Mouse (Mus musculus) hindbrain, embryonic 15.5 days (tissue): Measurements from ENCODE around the gene Hps4. TPM values are rescaled to one million over a fixed set of nuclear protein-coding genes. Genes with fewer than 3 reads are reported as not detected.

Experiments
- ATAC-seq: fragments of 200-750 bp; cut with Nextera tagmentation; 2 replicates; pipeline ENCODE4 v1.8.0; 2017; ENCODE audit warnings: low read depth, moderate number of reproducible peaks, moderate TSS enrichment; ENCODE audit not compliant: low FRiP score
- H3K27ac ChIP-seq: fragments of 300-500 bp; sonication (generic); replicated peaks from 2 replicates; pipeline ENCODE4 v1.5.1; 2015; ENCODE audit warnings: mild to moderate bottlenecking, inconsistent platforms
- H3K27me3 ChIP-seq: fragments of 300-500 bp; sonication (generic); 2 replicates; pipeline ENCODE4 v1.6.1; 2015; ENCODE audit warnings: control low read depth, inconsistent platforms
- H3K36me3 ChIP-seq: fragments of 300-500 bp; sonication (generic); 2 replicates; pipeline ENCODE4 v1.6.1; 2015; ENCODE audit warnings: control low read depth, inconsistent platforms
- H3K4me1 ChIP-seq: fragments of 300-500 bp; sonication (generic); replicated peaks from 2 replicates; pipeline ENCODE4 v1.6.1; 2015; ENCODE audit warnings: control low read depth, inconsistent platforms
- H3K4me2 ChIP-seq: fragments of 300-500 bp; sonication (generic); 2 replicates; pipeline ENCODE4 v1.6.1; 2015; ENCODE audit warnings: moderate library complexity, mild to moderate bottlenecking, inconsistent platforms
- H3K4me3 ChIP-seq: fragments of 300-500 bp; sonication (generic); 2 replicates; pipeline ENCODE4 v1.5.1; 2015; ENCODE audit warnings: mild to moderate bottlenecking, inconsistent platforms
- H3K9ac ChIP-seq: fragments of 300-500 bp; sonication (generic); 2 replicates; pipeline ENCODE4 v1.6.1; 2015; ENCODE audit warnings: inconsistent platforms
- H3K9me3 ChIP-seq: fragments of 300-500 bp; sonication (generic); 2 replicates; pipeline ENCODE4 v1.6.1; 2016; ENCODE audit warnings: control low read depth, inconsistent platforms
- WGBS: fragments of 180-500 bp; shearing (Covaris S2); methylation state at CpG from one replicate; pipeline ENCODE4 v1.1.7; 2015; 5-methylcytosine and 5-hydroxymethylcytosine counted together
- polyA plus RNA-seq: library from polyadenylated mRNA; unstranded; fragments of >200 nt; fragmentation: Nextera tagmentation; extraction: Ambion mirVana; gene quantifications from 2 replicates; pipeline ENCODE4 v1.2.1, GENCODE M21; 2015

Gene Hps4
- polyA plus RNA-seq, 1 experiment from 2014 or later: 42.0 TPM

- 94% methylated on average over 6 of the region's 6 CpGs for WGBS
- no peak overlapping the region for H3K4me3 ChIP-seq
- no peaks in the 10 kb centered on the region for H3K4me1 ChIP-seq
- H3K27ac ChIP-seq: no peak overlapping the region
- H3K9me3 ChIP-seq: no peaks in the 10 kb centered on the region
- no peak for ATAC-seq
- H3K9ac ChIP-seq: no peak overlapping the region
- no peak overlapping the region for H3K4me2 ChIP-seq
- peaks cover 23% of the 10 kb centered on the region for H3K36me3 ChIP-seq
- H3K27me3 ChIP-seq: no peaks in the 10 kb centered on the region
Observed at GRCm38 (mm10) chr5:112355493-112355892, 12.6 kb downstream of the Hps4 start.

- H3K4me2 ChIP-seq: no peak within 1 kb of the TSS
- H3K4me3 ChIP-seq: no peak within 1 kb of the TSS
- no peaks in the 10 kb centered on the region for H3K9me3 ChIP-seq
- no peaks in the 10 kb centered on the region for H3K27me3 ChIP-seq
- no peak within 1 kb of the TSS for H3K27ac ChIP-seq
- no peaks in the 10 kb centered on the region for H3K4me1 ChIP-seq
- 63% methylated on average over 13 of the region's 13 CpGs for WGBS
- H3K36me3 ChIP-seq: peaks cover 20% of the 10 kb centered on the region
- no peak for ATAC-seq
- no peak within 1 kb of the TSS for H3K9ac ChIP-seq
Observed at GRCm38 (mm10) chr5:112355910-112356309, 13.0 kb downstream of the Hps4 start, which contains the start of gene Gm6583. TSS of gene Gm6583 (minus strand) at chr5:112356033.

DNA sequence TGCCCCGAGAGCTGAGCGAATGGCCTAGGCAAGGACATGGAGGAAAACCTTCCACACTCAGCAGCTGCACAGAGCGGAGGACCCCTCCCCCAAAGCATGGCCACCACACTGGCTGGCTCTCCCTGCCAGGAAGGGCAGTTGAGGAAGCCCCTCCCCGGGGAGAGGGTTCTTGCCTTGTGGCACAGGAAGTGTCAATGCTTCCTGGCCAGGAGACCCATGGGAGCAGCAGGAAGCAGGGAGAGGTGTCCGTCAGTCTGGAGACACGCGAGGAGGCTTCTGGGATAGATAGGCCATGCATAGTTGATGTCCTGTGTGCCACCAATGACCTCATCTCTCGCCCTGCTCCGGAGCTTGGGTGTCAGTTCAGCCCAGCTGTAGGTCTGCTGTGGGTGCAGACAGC, 13.4 kb downstream of the Hps4 start:
- WGBS: 94% methylated on average over 9 of the region's 9 CpGs
- Histone ChIP-seq H3K27me3 (no peaks in the 10 kb centered on the region), H3K9me3 (no peaks in the 10 kb centered on the region), H3K4me3 (no peak overlapping the region), H3K36me3 (peaks cover 18% of the 10 kb centered on the region), H3K4me1 (no peaks in the 10 kb centered on the region), H3K4me2 (no peak overlapping the region), H3K27ac (no peak overlapping the region), H3K9ac (no peak overlapping the region)
- ATAC-seq: no peak

GRCm38 (mm10) chr5:112359520-112359919, 16.6 kb downstream of the Hps4 start:
- Histone ChIP-seq H3K4me3 (no peak overlapping the region), H3K27ac (no peak overlapping the region), H3K9ac (no peak overlapping the region), H3K27me3 (no peaks in the 10 kb centered on the region), H3K4me1 (no peaks in the 10 kb centered on the region), H3K36me3 (peaks cover 32% of the 10 kb centered on the region), H3K9me3 (no peaks in the 10 kb centered on the region), H3K4me2 (no peak overlapping the region)
- ATAC-seq: no peak
- 96% methylated on average over 4 of the region's 4 CpGs for WGBS

DNA sequence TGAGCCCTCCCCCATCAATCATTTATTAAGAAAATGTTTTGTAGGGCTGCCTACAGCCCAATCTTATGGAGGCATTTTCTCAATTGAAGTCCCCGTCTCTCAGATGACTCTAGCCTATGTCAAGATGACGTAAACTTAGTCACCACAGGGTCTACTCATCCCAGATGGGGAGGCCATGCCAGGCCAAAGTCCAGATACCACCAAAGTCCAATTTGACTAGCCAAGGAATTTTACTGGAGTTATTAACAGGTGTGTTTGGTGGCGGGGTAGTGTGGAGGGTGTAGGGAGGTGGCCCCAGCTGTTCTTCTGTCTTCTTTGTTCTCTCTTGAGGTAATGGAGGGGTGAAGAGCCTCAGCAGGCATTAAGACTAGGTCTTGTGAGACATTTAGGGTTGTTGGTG, 17.2 kb downstream of the Hps4 start:
- ATAC-seq: no peak

DNA sequence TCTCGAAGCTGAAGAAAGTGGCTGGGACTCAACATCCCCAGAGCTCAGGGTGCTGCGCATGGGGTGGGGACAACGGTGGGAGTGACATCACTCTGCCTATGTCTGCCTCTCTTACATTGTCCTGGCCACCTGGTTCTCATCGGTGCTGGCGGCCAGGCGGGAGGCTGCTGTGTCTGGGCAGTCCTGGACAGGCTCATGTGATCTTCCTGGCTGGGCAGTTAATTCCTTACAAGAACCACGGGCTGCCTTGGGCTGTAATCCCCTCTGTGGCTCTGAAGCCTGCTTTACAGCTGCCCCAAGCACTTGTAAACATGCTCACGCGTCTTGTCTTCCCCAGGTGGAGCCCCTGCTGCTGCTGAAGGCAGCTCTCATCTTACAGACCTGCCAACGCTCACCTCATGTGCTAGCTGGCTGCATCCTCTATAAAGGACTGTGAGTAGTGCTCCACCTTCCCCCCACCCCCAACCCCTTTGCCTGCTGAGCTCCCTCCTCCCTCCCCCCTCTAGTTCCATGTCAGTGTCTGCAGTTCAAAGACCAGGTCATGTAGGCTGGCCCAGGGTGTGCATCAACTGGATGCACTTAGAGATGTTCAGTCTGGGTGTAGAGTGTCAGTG, 21.4 kb downstream of the Hps4 start:
- Histone ChIP-seq H3K9ac (no peak overlapping the region), H3K27ac (no peak overlapping the region), H3K4me3 (no peak overlapping the region), H3K4me2 (no peak overlapping the region), H3K36me3 (peaks cover 35% of the 10 kb centered on the region; the same call in 1 of the 2 replicates), H3K27me3 (no peaks in the 10 kb centered on the region), H3K4me1 (peaks cover 8% of the 10 kb centered on the region; the same call in 1 of the 2 replicates), H3K9me3 (no peaks in the 10 kb centered on the region)
- WGBS: 75% methylated on average over 10 of the region's 10 CpGs
- no peak for ATAC-seq

More for the DNA sequence above, 17.2 kb downstream of the Hps4 start:
- Histone ChIP-seq H3K4me3 (no peak overlapping the region), H3K4me2 (no peak overlapping the region), H3K36me3 (peaks cover 32% of the 10 kb centered on the region), H3K27ac (no peak overlapping the region), H3K9ac (no peak overlapping the region), H3K4me1 (no peaks in the 10 kb centered on the region), H3K9me3 (no peaks in the 10 kb centered on the region), H3K27me3 (no peaks in the 10 kb centered on the region)
- 98% methylated on average over 3 of the region's 3 CpGs for WGBS

DNA sequence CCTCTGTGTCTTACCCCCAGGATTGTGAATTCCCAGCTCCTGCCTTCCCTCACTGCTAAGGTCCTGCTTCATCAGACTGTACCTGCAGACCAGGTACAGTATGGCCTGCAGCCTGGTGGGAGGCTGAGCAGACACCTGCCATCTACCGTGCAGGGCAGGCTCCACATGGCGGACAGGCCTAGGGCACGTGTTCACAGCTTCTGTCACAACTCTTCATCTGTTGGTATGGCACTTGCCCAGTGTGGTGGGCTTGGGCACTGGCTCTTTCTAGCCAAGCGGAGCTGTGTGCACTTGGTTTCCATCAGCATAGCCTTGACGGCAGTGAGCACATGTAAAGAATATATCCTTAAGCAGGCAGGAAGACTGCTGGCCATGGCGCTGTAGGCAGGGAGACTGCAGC, 24.0 kb downstream of the Hps4 start:
- Histone ChIP-seq H3K27me3 (no peaks in the 10 kb centered on the region), H3K9ac (no peak overlapping the region), H3K36me3 (peaks cover 40% of the 10 kb centered on the region), H3K27ac (no peak overlapping the region), H3K4me3 (no peak overlapping the region), H3K4me1 (peaks cover 34% of the 10 kb centered on the region), H3K9me3 (no peaks in the 10 kb centered on the region), H3K4me2 (no peak overlapping the region)
- no peak for ATAC-seq
- WGBS: 98% methylated on average over 6 of the region's 6 CpGs

GRCm38 (mm10) chr5:112367338-112367737, 24.5 kb downstream of the Hps4 start:
- no peak overlapping the region for H3K9ac ChIP-seq
- no peak overlapping the region for H3K27ac ChIP-seq
- H3K4me3 ChIP-seq: no peak overlapping the region
- WGBS: 84% methylated on average over 4 of the region's 4 CpGs
- peaks cover 39% of the 10 kb centered on the region for H3K4me1 ChIP-seq
- no peak for ATAC-seq
- H3K4me2 ChIP-seq: no peak overlapping the region
- H3K27me3 ChIP-seq: no peaks in the 10 kb centered on the region
- no peaks in the 10 kb centered on the region for H3K9me3 ChIP-seq
- H3K36me3 ChIP-seq: peaks cover 35% of the 10 kb centered on the region

DNA sequence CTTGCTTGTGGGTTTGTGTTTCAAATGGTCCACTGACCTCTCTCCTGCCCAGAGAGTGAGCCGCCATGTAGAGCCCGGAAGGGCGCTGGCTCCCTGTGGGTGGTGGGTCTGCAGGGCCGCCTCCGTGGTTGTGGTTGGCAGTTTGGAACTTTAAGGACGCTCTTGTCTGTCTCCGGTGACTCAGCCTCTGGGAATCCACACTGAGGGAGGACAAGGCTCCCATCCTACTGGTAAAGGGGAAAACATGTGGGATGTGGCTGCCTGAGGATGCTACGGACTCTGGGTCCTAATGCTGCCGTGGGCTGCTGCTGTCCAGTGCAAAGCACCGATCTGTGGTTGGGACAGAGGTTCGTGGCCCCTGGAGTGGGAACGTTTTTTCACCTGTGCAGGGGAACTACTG, 25.0 kb downstream of the Hps4 start:
- peaks cover 45% of the 10 kb centered on the region for H3K4me1 ChIP-seq
- no peaks in the 10 kb centered on the region for H3K9me3 ChIP-seq
- WGBS: 87% methylated on average over 12 of the region's 12 CpGs
- no peak overlapping the region for H3K4me2 ChIP-seq
- H3K36me3 ChIP-seq: peaks cover 35% of the 10 kb centered on the region
- no peak overlapping the region for H3K4me3 ChIP-seq
- 0 out of 2 replicates have a peak overlapping the region, but pooled peaks have one; percentile 17 for H3K27ac ChIP-seq
- ATAC-seq: no peak
- no peak overlapping the region for H3K9ac ChIP-seq
- H3K27me3 ChIP-seq: no peaks in the 10 kb centered on the region

DNA sequence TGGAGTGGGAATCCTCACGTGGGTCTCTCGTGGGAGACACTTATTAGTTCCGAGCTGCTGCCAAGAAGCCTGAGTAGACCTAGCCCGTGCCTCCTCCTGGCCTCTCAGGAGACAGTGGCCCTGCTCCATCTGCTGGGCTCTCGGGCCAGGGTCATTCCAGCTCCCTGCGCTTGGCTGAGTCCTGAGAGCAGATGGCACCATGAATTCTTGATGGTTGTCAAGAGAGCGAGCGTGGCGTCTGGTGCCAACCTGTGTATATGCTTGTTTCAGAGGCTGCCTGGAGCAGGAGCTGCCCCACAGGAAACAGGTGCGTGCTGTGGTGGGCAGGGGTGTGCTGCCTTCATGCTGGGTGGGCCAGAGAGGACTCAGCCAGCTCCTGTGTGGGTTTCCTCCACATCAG, 25.8 kb downstream of the Hps4 start:
- Histone ChIP-seq H3K27me3 (no peaks in the 10 kb centered on the region), H3K4me3 (no peak overlapping the region), H3K27ac (peak overlapping the region; percentile 57), H3K9ac (no peak overlapping the region), H3K4me2 (no peak overlapping the region), H3K9me3 (no peaks in the 10 kb centered on the region), H3K36me3 (peaks cover 31% of the 10 kb centered on the region), H3K4me1 (peaks cover 50% of the 10 kb centered on the region)
- ATAC-seq: no peak
- WGBS: 57% methylated on average over 10 of the region's 10 CpGs

GRCm38 (mm10) chr5:112369326-112369725, 26.4 kb downstream of the Hps4 start:
- ATAC-seq: no peak
- Histone ChIP-seq H3K27me3 (no peaks in the 10 kb centered on the region), H3K4me1 (peaks cover 50% of the 10 kb centered on the region), H3K4me3 (no peak overlapping the region), H3K27ac (peak overlapping the region; percentile 57), H3K36me3 (peaks cover 24% of the 10 kb centered on the region), H3K4me2 (no peak overlapping the region), H3K9me3 (no peaks in the 10 kb centered on the region), H3K9ac (no peak overlapping the region)
- 64% methylated on average over 13 of the region's 13 CpGs for WGBS

GRCm38 (mm10) chr5:112370236-112370813, 27.4 kb downstream of the Hps4 start:
- Histone ChIP-seq H3K4me3 (no peak overlapping the region), H3K27me3 (no peaks in the 10 kb centered on the region), H3K4me1 (peaks cover 50% of the 10 kb centered on the region), H3K4me2 (no peak overlapping the region), H3K36me3 (peaks cover 20% of the 10 kb centered on the region), H3K9me3 (no peaks in the 10 kb centered on the region), H3K27ac (peak overlapping the region; percentile 87), H3K9ac (no peak overlapping the region)
- WGBS: 74% methylated on average over 12 of the region's 12 CpGs
- no peak for ATAC-seq
